Mouse (Mus musculus): ENCODE measurements around the gene Klf7. TPM values are rescaled to one million over a fixed set of nuclear protein-coding genes. Genes with fewer than 3 reads are reported as not detected.

Klf7 gene
- total RNA-seq, 2 experiments from 2014 or later, result 77.8 to 78.3 TPM

DNA sequence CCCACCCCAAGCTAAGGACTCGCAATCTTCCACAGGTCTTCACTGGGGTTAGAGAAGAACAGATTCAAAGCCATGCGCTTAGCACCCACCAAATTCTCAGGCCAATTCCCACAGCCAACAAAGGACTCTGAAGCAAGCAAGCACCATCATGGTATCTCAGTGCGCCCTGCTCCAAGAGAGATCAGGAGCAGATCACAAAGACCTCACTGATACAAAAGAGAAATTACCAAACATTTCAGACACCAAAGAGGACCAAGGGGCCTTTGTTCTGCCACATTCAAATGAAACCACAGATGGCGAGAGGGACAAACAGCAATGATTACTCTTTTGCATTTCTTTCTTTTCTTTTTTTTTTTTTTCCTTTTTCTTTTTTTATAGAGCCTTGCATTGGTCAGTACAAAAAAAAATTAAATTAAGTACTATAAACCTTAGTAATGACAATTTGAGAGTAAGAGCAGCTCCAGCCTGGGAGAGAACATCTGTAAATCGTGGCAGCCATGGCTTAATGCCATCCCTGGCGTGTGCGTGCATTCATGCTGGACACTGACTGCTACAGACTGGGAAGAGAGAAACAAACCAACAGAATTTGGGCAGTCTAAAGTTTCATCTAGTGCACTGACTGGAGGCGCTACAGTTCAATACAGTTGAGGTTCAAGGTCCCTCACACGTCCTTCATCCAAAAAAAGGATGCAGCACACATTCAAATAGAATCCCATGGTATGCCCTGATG lies 89.4 kb downstream of the Klf7 start:
- DNase-seq (ENCODE audit: low spot score in 2 of 2), result no peak

DNA sequence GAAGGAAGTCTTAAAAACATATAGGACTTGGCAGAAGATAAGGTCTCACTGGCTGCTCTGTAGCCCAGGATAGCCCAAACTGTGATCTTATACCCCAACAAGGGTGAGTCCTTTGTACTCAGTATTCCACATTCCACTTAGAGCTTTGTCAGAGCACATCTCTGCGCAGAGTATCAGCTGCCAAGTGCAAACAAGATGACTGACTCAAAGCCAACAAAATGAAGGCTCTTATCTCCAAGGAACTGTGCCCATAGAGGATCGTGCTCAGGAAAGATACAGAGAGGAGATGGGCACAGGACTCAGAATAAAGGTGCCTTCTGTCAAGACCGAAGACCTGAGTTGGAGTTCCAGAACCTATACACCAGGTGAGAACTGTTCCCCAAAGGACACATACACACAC lies 100.1 kb downstream of the Klf7 start:
- no peak for DNase-seq (ENCODE audit: low spot score in 2 of 2)

DNA sequence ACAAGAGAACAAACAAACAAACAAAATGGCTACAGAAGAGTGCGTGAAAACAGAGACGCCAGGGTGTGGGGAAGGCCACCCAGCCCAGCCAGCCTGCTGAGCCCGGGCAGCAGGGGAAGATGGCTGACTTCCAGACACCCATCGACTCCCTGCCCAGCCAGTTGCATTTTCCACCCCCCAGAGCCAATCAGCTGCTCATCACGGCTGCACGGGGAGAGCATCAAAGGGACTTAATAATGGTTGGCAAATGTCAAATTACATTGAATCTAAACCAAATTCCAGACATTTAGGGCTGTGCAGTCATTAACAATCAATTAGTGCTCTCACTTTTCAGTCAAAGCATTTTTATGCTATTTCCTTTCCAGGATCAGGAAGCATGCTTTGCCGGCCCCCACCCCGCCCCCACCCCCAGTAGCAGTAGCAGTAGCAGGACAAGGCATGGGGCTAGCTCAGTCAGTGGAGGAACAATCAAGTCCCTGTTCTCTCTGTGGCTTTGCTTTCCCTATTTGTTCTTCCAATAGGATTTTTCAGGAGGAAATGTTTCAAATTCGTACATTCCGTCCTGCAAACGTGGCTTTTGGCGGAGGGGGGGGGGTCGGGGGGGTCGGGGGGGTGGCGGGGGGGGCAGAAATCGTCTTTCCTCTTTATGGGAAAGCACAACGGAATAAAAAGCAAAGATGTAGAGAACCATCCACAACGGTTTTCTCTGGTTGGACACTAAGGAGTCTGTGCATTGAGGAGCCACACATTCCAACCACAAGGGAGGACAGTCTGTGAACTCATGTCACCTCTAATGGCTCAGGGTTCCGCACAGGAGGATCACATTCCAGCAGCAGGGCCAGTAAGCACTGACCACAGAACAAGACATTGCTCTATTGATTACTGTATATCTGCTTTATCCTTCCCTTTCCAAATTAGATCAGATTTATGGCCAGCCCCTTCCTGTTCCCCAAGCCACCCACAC lies 101.1 kb downstream of the Klf7 start:
- DNase-seq (ENCODE audit: low spot score in 2 of 2), result peak; percentile 68 to 76

DNA sequence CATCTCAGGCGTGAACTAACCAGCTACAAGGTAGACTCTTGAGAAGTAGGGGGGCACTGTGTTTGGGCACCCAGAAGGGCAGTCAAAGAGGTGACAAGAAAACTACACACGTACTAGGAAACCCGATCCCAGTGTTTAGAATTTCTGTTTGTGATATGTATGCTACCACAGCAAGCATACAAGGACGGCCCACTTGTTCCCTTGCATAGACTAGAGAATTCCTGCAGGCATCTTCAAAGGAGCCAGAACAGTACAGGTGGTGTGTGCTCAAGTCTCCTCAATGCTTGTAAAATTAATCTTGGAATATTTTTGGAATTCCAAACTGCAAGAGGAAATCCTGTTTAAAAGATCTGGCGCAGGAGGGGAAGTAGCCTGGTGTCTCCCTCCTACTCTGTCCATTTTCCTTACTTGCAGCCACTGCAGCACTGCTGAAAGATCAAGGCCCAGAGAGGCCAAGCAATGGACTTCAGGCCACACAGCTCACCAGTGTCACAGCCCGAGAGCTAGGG lies 102.9 kb downstream of the Klf7 start:
- DNase-seq (ENCODE audit: low spot score in 2 of 2), result no peak

DNA sequence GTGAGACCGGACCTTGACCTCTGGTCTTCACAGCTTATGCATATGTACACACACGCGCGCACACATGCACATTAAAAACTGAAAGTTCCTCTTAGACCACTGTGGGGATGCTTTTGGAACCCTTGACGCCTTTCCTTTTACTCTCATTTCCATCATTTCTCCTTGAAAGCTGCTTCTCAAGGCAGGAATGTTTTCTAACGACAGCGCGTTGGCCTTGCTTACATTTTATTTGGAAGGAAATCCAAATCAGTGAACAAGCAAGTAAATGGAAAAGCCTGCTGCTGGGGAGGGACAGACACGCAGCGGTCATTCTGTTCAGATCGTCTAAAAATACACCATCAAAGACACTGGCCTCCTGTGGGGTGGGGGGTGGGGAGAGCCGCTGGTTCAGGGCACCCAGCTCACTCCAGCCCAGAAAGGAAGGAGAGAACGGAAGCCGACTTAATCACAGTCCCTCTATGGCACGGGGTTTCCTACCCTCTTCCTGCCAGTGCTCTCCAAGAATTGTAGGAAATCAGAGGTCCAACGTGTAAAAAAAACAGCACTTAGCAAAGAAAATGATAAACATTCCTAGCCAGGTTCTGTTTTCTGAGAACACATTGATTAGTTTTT lies 103.5 kb downstream of the Klf7 start:
- DNase-seq (ENCODE audit: low spot score in 2 of 2), result no peak

DNA sequence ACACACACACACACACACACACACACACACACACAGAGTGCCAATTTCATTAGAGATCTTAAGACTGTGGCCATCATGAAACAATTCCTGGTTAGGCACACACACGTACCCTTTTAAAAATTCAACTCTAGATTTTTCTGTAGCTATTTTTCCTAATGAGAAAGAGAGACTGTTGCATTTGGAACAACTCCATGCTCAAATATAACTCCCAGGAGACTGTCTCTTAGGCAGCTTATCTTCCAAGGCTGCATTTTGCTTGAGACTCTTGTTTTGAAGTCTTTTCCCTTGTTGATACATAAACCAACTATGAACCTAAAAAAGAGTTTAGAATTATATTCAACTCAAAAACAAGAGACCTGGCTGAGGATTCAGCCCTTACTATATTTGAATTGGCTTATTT lies 108.0 kb downstream of the Klf7 start:
- no peak for DNase-seq (ENCODE audit: low spot score in 2 of 2)

DNA sequence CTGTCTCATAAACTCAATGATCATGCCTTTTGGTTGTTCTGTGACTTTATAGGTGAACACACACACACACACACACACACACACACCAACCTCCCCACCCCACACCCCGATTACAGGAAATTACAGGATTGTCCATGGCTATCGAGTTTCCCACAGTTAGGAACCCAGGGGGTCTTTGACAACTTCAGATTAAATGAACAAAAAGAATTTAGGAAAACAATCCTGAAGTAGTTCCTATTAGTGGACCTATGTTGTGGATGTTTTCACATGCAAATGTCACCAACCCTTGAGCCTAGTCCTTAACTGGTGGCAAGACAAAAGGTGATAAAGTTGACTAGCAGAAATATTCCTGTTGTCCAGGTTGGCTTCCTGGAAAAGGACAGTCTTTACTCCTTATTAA lies 113.1 kb downstream of the Klf7 start:
- no peak for DNase-seq (ENCODE audit: low spot score in 2 of 2)

DNA sequence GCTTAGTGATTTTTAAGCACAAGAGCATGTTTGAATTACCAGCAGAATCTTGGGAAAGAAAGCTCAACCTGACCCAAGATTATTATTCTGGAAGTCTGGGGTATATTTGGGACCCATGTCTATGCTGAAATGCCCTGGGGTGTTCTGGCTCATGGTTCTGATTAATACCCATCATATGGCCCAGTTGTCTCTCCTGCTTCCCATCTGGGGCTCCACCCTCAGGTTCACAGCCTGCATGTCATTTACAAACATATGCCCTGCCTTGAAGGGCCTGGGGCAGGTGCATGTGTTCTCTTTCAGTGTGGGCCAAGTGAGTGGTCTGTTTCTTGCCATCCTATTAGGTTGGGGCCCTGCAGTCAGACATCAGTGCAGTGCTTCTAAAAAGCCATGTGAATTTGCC lies 114.1 kb downstream of the Klf7 start:
- no peak for DNase-seq (ENCODE audit: low spot score in 2 of 2)

DNA sequence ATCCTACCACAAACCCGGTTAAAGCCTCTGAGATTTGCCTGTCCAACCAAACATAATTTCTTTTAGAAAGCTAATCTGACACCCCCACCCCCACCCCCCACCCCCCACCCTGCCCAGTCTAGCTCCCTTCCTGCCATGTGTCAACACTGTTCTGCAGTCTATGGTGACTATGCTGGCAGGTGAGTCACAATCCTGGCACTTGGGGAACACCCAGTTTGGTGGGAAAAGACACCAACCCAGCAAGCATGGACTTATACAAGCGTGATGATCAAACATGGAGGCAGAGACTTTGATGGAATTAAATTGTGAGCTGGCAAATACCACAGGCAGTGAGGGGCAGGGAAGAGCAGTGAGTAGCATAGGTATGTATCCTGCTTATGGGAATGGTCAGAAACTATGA lies 116.9 kb downstream of the Klf7 start:
- no peak for DNase-seq (ENCODE audit: low spot score in 2 of 2)

DNA sequence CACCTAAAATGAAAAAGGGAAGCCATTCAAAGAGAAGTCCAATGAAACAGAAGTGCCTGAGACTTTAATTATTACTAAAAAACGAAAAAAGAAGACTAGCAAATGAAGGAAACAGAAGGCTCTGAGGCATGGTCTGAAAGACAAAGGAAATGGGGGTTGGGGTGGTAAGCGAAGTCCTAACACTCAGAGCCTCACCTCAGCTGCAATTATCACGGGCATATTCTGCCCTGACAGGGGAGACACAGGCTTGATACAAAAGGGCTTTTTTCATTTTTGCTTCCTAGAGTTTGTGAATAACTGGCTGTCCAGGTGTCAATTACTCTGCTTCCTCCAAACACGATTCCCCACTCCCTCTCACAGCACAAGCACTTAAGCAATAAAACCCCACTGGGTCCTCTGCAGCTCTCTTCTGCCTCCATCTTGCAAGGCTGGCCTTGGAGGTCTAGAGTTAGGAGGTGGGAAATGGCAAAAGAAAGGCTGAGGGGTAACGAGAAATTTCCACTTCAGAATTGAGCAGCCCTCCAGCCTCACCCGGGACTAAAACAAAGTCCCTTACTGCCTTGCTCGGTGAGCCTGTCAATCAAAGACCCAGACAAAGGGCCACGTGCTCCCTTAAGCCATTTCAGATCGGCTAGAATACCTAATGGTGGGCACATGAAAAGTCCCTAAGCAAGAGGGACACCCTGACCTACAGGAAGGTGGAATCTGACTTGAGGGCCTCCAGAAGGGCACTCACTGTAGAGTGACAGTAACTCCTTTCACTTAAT lies 118.4 kb downstream of the Klf7 start:
- DNase-seq (ENCODE audit: low spot score in 2 of 2), result no peak

DNA sequence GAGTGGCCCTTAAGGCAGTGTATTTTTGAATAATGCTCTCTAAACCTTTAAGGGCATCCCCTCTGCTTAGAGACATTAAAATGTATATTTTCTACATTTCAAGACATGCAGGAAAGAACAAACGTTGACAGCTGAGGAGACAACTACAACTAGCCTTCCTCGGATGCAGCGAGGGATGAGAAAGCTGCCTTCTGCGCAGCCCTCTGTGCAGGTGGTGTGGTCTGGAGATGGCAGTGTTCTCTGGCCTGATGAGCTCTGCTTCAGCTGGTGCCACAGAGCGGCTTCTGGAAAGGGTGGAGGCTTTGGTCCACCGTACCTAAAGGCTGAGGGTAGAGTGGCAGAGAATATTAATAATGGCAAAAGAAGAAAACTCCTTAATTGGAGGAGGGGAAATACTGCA lies 120.0 kb downstream of the Klf7 start:
- no peak for DNase-seq (ENCODE audit: low spot score in 2 of 2)

DNA sequence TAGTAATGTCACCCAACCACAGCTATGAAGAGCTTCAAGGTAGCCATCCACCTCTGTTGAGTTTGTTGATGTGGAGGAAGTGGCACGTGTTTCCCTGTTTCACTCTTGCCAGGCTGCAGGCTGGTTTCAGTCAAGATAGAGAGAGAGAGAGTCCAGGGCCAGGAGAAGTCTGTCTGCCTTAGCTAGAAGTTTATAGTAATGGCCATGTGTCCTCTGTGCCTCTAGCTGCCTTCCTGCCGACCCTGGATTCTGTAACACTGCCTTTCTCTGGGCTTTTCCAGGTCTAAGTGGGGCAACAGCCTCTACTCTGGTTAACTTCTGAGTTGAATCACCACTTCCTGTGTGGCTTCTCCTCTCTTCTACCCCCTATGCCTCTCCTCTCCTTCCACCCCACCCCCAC lies 121.5 kb downstream of the Klf7 start:
- no peak for DNase-seq (ENCODE audit: low spot score in 2 of 2)

DNA sequence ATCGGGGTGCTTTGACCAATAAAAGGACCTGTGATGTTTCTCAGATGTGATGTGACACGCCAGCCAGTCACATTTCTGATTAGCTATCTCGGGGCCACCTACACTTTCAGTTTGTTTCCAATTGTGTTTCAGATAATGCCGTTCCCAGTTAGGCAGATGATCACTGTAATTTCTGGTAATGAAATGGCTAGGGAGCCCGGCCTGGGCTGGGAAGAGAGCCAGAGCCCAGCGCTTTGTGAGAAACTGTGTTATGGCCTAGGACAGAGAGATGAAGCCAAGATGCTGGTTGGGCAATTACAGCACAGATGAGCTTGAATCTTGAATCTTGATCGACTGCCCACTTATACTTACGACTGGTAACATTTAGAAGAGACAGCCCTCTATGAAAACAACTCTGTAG lies 122.6 kb downstream of the Klf7 start:
- peak in 1 of 2 experiments; percentile 49 for DNase-seq (ENCODE audit: low spot score in 2 of 2)

DNA sequence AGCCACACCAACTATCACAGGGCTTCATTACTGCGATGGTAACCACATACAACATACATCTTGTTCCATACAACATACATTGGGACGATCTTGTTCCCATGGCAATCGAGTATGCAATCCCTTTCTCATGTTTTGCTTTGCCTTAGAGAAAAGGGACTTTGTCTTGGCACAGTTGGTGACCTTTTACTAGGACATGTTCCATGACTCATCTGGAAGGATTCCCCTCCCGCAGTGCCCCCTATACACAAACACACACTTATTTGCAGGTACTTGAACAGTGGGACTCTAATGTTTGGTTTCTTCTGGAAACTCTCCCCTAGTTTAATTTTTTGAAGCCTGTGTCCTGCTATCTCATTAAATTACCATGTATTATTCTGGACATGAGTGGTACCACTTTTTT lies 123.2 kb downstream of the Klf7 start:
- no peak for DNase-seq (ENCODE audit: low spot score in 2 of 2)

DNA sequence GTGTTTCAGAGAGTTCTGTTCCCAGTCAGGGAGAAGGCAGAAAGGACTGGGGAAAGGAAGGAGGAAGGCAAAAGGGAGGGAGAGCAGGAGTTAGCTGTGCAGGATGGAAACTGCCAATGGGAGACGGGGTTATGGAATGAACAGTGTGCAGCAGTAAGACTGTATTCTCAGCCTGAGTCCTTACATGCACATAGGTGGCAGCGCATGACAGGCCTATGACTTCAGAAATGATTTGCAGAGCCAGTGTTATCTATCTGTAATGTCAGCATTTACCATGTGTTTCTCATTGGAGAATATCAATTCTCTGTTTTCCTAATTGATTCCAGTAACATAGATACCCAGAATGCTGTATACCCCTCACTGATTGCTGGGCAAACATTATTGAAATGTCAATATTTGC lies 123.9 kb downstream of the Klf7 start:
- DNase-seq (ENCODE audit: low spot score in 2 of 2), result no peak

DNA sequence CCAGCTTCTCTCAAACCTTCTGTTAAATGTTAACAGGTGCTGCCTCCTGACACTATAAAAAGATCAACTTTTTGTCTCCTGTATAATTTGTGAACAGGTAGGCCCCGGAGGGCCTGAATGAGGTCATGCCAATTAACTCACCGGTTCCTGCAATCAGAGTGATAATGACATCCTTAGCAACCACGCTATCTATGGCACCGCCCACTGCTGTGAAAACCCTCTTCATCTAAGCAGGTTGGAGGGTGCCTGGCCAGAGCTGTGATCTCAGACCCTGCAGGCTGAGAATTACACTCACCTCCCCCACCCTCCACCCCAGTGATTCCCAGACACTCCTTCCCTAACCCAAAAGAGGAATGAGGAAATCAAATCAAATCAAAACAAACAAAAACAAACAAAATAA lies 126.3 kb downstream of the Klf7 start:
- DNase-seq (ENCODE audit: low spot score in 2 of 2), result no peak

DNA sequence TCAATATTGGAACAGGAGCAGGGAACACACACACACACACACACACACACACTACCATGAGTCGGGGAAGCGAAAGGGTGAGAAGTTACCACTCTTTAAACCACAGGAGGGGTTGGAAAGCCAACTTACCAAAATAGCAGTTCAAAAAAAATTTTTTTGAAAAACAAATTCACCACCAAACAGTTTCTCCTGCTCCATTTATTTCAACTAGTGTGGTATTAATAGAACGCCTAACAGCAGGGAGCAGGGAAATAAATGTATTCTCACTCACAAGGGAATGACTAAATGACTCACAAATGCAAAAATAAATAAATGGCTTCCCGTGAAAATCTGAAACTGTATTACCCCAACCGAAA lies 127.0 kb downstream of the Klf7 start:
- DNase-seq (ENCODE audit: low spot score in 2 of 2), result no peak

DNA sequence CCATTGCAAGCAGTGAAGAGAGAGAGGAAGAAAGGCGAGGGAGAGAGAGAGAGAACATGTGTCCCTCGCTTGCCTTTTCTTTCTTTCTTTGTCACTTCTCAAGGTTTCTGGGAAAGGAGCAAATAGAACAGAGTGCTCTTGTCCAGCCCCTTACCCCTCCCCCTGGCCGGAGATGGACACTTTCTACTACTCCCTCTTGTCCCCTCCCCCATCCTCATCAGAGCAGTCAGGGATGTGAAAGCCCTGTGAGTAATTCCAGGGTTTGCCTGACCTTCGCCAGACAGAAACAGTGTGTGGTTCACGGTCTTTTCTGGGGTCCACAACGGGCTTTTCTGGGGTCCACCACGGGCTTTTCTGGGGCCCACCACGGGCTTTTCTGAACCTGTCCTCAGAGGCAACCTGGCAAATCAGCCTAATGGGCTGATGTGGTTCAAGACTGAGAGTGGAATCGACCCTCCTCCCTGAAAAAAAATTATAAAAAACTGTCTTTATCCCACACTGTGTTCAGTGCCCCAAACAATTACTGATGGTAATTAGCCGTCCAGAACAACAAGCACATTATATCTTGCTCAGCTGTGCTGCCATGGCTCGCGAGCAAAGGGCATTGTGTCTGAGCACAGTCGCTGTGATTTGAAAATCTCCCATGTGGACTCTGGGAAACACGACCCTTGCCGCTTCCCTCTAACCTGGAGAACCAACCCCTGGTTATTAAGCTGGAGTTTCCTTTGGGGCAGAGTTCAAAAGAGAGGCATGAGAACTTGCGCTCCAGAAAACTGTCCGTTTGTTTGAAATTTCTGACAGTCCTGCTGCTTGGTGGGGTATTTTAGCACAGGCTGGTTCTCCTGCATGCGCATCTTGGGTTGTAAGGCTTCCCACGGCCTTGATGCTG lies 127.6 kb downstream of the Klf7 start:
- DNase-seq (ENCODE audit: low spot score in 2 of 2), result peak; percentile 27 to 52

DNA sequence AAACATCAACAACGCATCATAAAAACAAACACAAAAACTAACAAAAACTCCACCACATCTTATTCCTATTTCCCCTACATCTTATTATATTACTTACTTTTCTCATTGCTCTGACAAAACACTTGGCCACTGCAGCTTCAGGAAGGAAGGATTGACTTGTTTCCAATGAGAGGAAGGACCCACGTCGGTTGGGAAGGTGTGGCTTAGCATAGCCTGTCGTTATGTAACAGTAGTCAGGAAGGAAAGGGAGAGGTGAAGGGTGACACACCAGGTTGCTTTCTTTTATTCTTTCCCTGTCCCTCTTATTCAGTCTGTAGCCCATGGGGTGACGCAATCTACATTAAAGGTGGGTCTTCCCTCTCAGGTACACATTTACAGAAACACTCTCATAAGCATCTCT lies 129.6 kb downstream of the Klf7 start:
- DNase-seq (ENCODE audit: low spot score in 2 of 2), result no peak

DNA sequence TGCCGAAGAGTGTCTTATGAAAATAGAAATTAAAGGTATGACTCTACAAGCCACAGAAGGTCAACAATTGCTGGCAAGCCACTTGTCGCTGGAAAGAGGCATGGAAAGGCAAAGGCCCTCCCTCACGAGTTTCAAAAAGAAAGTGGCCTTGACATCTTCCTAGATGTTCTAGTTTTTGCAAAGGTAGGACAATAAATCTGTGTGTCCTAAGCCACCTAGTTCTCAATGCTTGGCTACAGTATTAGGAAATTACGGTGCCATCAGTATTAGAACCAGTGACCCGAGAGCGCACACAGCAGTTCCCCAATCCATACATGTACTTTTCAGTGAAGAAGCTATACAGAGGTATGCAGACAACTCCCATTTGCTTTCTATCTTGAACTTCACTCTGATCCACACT lies 131.7 kb downstream of the Klf7 start:
- DNase-seq (ENCODE audit: low spot score in 2 of 2), result no peak

Data from layer of hippocampus, postnatal 10 days (tissue).